Mouse (Mus musculus) urinary bladder, postnatal 36 days (tissue): ENCODE data around the gene Pex14.

Experiments
- DNase-seq, 2 experiments: peaks; one replicate each; pipeline ENCODE4 v3.0.0; 2022; ENCODE audit warnings: low spot score in 2 of 2, mixed read lengths in 1 of 2

Pex14 gene

DNA sequence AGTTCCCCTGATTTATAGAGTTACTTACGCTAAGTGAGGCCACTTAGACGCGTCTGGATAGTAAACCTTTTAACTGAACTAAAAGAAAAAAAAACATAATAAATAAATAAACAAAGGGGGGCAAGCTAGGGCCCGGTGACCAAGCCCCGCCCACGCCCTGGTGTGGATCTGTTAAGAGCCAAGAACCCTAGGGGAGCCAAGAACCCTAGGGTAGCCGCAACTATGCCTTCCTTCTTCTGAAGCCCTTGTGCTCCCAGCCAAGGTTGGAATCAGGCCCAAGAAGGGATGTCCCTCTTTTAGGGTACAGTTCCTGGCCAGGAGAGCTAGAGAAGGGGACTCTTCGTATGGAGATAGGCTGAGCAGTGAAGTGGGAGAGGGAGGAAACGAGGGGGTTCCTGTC lies 176.3 kb downstream of the Pex14 start:
- no peak for DNase-seq

DNA sequence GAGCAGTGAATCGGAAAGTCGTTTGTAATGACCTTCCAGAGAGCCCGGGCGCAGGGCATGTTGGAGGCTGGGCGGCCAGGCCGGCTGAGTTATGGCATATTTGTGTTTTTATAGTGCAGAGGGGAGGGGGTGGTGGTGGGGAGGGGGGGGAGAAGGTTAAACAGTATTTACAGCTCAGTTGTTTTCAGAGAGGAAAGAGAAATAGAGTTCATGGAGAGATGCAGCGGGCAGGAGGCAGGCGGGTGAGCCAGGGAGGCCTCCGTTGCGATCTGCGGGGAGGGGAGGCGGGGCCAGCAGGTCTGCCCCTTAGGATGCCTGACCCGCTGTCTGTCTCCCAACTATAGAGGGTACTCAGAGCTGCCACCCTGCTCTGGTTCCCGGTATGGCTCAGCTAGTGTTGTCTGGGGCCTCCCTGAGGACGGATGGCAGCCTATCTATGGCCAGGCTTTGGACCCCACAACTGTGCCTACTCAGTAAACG lies 177.4 kb downstream of the Pex14 start:
- no peak for DNase-seq

GRCm38 (mm10) chr4:148920610-148921009 lies 179.1 kb downstream of the Pex14 start:
- DNase-seq: no peak

GRCm38 (mm10) chr4:148918707-148919447 lies 180.8 kb downstream of the Pex14 start:
- DNase-seq: no peak

GRCm38 (mm10) chr4:148915849-148916248 lies 183.8 kb downstream of the Pex14 start:
- DNase-seq: no peak

GRCm38 (mm10) chr4:148914863-148915622 lies 184.6 kb downstream of the Pex14 start:
- no peak for DNase-seq

- no peak for DNase-seq
These were observed 186.7 kb downstream of the Pex14 start for GRCm38 (mm10) chr4:148912826-148913590.

DNA sequence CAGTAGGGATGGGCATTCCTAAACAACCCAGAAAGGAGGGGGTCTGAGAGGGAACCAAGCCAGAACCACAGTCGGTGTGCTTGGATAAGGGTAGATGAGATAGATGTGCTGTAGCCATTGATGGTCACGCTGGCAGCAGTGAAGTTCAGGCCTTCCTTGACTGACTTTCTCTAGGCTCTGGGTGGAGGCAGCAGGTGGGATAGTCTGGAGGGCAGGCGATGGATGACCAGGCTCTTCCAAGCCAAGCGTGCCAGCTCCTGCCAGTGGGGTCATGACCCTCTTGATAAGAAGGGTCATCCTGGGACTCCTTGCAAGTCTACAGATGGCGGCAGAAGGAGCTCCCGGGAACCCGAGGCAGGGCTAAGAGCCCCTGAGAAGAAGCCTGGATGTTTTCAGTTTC lies 187.5 kb downstream of the Pex14 start:
- DNase-seq: no peak
